Mouse (Mus musculus) inflammation-experienced regulatory T-cells, adult 6 months (primary cell): ENCODE results near the gene Ldlrad2. TPM values are rescaled to one million over a fixed set of nuclear protein-coding genes. Genes with fewer than 3 reads are reported as not detected.
"Not testable (repeated sequence)": the region's sequence is repeated elsewhere in the genome, so short reads cannot be mapped to it uniquely, and the experiment has no call there.

Source experiments
- ATAC-seq: one replicate; pipeline ENCODE4 v1.8.0; 2017
- polyA plus RNA-seq, 3 experiments: library from polyadenylated mRNA; unstranded; fragments of 100-300 nt; shearing (Covaris generic); gene quantifications; one replicate each; pipeline ENCODE4 v1.2.1; 2017

Ldlrad2 gene
- not detected for polyA plus RNA-seq

DNA sequence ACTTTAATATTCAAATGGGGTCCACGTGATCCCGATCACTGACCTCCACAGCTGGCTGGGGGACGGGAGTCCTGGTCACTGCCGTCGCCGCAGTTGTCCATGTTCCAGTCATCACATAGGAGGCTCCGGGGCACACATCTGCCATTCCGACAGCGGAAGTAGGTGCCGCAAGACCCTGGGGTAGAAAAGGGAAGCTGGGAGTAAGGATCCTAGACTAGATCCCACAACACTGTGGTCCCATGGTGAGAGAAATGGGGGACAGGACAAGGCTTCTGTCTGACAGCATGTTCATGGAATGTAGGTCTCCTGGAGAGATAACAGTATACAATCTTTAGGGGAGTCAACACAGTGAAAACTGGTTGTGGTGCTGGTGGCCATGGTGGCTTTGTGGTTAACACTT is at the start of gene Ldlrad2:
Gene Ldlrad2, minus strand, starts transcription at position 101 of the 400 bp plus-strand sequence.
- no peak for ATAC-seq

DNA sequence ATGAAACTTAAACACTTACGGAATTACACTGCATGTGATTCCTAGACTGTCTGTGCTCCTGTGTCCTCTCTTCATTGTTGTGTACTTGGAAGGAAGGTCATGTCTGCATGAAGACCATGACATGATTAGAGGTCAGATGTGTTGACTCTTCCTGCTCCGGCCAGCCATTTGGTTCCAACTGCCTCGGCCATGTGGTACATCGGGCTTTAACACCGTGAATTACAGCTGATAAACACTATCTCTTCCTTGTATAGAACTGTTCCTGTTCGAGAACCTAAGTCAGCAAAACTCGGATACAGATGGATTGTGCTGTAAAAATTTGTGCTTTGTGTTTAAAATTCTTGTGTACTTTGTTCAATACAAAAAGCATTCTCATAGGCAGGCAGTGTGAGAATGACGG is 48.5 kb upstream of the Ldlrad2 start:
- ATAC-seq: no peak

DNA sequence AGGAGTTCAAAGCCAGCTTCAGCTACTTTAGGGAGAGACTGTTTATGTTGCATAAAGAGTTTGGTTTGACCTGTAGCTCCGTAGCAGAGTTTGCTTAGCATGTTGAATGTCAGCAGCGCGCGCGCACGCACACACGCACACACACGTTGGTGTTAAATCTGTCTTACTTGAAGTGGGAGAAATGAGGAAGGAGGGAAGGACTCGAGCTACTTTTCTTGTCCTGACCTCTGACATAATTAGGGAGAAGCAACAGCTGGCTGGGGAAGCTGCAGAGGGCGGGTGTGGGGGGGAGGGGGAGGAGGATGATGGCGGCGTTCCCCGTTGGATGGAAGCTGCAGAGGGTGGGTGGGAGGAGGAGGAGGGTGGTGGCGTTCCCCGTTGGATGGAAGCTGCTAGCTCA is 35.9 kb upstream of the Ldlrad2 start:
- ATAC-seq: no peak

DNA sequence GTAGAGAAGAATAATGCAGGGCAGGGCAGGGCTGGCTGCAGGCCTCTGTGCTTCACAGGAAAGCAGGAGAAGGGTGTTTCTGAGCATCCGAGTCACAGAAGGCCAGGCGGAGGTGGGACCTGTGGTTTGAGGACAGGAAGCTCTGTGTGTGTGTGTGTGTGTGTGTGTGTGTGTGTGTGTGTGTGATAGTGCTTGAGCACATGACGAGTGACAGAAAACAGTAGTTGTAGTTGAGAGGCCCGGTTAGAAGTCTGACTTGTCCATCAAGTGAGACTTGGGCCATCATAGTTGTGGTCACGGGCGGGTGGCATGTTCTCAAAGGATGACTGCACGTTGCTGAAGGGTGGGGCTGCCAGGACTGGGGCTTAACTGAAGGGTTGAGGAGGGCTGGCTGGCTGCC is 35.3 kb upstream of the Ldlrad2 start:
- peak; percentile 85 for ATAC-seq

DNA sequence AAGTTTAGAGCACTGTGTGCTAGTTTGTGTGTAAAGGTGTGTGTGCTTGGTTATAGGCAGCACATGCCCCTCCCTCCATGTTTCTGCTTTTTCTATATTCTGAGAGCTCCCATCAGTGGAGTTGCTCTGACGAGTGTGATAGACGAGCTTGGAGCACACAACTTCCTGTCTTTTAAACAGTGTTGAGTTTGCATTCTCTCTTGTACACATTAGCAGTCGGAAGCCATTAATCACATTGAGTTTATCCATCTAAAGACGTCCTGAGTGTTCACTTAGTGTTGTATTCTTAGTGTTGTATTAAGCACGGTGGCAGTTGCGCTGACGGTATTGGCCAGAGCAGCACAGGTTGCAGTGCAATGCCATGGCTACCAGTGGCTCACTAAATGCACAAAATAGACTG is 34.9 kb upstream of the Ldlrad2 start:
- ATAC-seq: peak; percentile 40

DNA sequence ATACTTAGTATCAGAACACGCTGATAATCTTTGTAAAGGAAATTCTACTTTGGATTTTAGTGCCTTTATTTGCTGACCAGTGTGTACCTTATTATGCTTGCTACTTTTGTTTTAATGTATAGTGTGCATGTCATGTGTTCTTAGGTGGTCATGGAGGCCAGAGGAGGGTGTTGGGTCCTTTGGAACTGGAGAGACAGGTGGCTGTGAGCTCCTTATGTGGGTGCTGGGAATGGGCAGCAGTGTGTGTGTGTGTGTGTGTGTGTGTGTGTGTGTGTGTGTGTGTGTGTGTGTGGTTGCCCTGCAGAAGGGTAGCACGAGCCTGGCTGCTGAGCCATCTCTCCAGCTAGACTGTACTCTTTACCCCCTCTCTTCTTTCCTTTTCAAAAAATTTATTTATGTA is 32.7 kb upstream of the Ldlrad2 start:
- ATAC-seq: no peak

DNA sequence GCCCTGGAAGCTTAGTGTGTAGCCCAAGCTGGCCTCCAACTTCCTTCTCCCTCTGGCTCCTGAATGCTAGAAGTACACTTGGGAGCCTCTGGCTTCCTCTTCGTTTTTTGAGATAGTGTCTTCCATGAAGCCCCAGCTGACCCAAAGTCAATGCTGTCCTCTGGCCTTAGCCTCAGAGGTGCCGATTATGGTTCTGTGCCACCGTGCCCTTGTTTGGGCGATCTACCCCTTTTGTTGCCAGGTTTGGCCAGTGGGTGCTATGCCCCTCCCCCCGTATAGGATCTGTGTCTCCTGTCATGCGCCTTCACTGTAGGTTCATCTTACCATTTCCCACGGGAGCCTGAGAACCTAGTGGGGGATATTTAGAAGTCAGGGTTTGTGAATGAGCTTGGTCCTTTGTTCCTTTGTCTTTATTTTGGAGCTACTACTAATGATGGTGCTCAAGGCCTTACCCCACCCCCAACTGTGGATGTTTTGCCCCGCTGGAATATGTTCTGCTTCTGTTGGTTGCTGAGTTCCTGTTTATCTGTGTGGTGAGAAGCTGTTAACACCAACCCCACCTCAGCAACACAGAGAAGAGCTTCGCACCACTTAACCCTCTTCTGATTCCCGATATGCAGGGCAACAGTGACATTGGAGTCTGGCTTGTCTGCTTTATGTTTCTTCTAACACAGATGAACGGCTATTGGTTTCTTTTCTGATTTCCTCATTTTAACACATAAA is 29.2 kb upstream of the Ldlrad2 start:
- no peak for ATAC-seq

DNA sequence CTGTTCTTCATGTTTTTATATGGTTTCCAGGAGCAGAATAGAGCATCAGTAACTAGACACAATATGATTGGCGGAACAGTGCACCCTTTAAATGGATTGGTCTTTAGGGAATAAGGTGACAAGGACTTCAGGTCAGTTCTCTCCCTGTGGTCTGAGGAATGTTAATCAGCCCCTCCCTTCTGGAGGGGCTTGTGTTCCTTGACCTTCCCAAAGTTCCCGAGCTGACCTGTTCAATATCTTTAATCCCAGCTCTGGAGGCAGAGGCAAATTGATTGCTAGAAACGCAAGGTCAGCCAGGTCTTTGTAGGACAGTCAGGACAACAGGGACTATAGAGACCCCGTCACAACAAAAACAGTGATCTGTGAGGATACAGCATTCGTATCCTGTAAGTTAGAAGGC is 24.2 kb upstream of the Ldlrad2 start:
- ATAC-seq: no peak

DNA sequence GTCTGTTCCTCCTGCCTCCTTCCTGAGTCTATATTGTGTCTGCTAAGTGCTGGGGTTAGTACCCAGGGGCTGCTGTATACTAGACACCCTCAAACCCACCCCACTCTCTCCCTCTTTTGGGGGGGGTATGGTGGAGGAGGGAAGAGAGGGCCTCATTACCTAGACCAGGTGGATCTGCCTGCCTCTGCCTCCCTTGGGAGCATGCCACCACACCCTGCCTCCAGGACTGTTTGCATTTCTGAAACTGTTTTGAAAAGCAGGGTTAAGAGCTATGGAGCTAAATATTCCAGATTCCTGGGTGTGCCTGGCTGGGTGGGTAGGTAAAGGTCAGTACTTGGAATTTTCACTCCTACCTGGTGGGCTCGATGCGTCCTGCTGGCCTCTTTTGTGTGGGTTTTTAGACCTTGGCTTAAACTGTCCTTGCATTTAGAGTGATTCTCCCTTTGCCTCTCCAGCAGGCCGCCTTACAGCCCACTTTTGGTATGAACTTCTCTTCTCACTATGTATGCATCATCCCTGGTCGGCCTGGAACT is 22.8 kb upstream of the Ldlrad2 start:
- no peak for ATAC-seq

DNA sequence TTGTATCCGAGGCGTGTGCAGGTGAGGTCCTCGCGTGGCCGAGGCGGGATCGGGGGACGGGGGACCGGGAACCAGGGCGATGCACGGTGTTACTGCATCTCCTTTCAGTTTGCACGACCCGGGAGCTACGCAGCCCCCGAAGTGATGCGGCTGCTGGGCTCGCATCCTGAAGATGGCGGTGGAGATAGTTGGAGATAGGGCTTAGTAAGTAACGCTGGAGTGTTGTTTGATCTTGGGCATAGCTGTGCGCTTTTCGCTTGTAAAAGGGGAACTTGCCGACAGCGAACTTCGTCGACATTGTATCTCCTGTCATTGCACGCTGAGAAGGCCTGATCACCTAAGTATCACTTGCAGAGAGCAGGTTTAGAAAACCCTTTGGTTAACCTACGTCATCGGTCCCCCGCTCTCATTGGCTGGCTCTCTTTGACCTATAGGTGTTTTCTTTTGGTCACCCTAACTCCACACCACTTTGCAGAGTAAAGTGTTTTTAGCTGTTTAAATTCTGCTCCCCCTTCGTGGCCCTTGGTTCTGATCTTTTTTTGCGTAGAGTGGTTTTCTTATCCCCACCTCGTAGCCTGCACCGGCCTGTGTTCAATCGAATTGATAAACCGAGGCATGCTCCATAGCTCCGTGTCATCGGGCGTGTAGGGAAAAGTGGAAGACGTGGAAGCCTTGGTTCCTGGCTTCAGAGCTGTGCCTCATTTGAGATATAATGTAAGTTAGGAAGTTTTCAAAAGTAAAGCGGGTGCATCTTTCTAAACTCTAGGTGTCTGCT is 20.3 kb upstream of the Ldlrad2 start:
- ATAC-seq: peak; percentile 36

DNA sequence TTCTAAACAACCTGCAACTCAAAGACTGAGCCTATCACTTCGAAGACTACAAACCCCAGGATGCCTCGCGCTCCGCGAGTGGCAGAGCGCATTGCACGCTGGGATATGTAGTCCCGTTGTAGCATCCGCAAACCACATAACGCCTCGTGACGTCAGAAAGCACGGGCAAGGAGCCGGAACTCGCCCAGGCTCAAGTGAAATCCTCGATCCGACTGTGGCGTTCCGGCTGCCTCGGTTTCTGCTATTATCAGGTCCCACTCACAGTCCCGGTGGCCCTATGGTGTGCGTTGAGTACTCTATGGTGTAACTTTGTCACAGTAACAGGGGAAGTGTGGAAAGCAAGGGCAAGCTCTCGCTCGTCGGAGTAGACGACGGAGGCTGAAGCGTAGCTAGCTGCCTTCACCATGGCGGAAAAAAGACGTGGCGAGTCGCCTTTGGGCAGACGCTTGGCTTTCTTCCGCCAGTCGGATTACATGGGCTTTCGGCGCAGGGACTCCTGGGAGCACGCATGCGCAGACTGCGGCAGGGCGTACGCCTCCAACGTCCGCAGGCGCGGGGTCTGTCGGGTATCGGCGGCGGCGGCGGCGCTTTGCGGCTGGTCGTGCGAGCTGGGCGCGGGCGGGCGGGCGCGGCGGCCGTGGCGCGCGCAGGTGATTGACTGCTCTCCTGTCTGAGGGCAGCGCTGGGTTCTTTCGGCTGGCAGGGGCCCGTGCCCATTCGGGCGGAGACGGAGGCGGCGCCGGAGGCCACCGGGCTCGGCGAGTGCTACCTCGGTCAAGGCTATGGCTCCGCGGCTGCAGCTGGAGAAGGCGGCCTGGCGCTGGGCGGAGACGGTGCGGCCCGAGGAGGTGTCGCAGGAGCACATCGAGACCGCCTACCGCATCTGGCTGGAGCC is 19.5 kb upstream of the Ldlrad2 start, which contains the start of gene Usp48:
Gene Usp48, plus strand, starts transcription at position 155 of the 895 bp plus-strand sequence.
- ATAC-seq: peak; percentile 89

DNA sequence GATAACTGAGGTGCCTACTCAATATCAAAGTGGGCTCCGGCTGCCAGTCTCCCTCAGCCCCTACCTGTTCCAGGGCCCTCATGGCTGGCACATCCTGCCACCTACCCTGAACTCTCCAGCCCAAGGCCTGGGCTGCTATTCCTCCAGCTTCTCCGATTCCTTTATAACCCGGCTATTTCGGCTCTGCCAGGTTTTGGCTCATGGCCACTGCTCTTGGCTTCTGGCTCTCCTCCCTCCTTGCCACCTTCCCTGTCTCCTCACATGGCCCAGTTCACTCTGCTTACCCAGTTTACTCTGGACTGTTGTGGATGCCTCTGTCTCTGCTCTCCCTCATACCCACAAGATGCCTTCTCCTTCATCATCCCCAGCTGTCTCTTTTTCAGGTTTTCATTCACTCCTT is 16.6 kb upstream of the Ldlrad2 start:
- no peak for ATAC-seq

DNA sequence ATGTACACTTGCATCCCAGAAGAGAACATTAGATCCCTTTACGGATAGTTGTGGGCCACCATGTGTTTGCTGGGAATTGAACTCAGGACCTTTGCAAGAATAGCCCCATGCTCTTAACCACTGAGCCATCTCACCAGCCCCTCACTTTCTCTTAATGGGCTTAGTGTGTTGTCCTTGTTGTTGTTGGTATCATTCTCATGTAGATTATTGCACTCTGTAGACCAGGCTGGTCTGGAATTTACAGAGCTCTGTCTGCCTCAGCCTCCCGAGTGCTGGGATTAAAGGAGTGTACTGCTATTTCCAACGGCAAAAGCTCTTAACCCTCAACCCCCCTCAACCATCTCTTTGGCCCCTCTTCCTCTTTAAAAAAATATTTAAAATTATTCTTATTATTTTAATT is 15.2 kb upstream of the Ldlrad2 start:
- ATAC-seq: no peak

DNA sequence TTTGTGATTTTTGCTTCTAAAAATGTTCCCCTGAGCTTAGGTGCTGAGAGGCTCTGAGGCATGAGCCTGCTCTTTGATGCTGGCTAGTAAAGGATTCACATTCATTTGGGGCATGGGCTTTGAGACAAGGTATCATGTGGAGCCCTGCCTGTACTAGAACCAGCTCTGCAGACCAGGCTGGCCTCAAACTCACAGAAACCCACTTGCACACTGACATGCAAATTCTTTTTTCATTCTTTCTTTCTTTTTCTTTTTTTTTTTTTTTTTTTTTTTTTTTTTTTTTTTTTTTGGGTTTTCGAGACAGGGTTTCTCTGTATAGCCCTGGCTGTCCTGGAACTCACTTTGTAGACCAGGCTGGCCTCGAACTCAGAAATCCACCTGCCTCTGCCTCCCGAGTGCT is 14.7 kb upstream of the Ldlrad2 start:
- ATAC-seq: not testable (repeated sequence)

DNA sequence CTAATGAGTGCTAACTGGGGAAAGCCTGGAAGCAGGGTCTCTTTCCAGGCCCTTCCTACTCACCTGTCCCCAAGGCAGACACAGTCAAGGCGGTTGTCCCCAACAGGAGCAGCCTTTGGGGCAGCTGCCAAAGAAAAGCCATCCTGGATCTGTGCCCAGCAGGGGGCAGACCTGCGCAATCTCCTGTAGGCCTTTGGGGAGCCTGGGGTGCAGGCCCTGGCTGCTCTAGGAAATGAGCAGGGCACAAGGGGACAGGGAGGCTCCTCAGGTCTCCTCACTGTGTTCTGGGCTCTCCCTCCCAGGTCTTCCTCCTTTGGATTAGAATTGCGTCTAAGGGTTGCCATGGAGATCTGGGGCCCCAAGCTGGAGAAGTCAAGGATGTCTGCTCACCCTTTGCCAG is 7.4 kb upstream of the Ldlrad2 start:
- ATAC-seq: no peak

DNA sequence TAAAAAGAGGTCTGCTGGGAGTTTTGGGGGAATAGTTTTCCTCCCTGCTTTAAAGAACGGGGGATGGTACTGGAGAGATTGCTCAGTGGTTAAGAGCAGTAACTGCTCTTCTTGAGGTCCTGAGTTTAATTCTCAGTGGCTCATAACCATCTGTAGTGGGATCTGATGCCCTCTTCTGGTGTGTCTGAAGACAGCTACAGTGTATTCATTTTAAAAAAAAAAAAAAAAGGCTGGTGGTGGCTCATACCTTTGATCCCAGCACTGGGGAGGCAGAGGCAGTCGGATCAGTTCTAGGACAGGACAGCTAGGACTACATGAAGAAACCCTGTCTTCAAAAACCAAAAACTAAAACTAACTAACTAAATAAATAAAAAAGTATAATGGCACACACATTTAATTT is 5.9 kb upstream of the Ldlrad2 start:
- ATAC-seq: no peak

DNA sequence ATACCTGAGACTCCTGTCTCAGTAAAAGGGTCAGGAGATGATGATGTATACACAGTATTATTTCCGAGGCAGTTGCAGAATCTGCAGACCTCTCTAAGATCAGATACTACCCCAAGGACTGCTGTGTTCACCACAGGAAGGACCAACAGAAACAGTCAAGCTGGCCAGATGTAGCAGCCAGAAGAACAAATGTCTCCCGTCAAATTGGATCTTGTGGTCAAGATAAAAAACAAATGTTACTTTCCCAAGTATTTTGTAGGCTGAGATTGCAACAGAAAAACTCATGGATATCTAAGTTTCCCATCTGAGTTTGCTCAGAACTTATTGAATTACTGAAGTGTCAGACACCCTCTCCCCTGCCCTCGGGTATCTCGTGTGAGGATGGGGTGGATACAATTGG is 5.4 kb upstream of the Ldlrad2 start:
- no peak for ATAC-seq

DNA sequence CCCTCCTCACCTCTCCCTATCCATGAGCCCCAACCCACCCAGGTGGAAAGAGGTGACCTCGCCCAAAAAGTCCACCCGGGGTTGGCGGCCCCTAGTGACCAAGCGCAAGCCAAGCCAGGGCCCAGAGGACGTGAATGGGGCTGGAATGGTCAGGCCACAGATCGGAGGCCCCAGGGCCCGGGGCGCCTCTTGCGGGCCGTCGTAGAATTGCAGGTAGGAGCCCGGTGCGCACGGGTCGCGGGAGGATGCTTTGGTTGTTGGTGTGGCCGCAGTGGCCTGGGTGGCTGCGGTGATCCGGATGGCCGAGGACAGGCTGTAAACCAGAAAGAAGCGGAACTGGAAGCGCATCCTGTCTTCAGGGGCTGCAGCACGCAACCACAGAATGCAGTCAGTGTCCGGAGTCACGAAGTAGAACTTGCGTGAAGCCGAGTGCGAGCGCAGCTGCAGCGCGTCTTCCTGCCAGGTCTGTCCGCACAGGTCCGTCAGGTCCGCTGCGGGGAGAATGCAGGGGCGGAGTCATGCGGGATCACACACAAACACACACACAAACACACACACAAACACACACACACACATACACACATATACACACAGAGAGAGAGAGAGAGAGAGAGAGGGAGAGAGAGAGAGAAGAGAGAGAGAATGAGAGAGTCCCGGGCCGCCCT is 3.9 kb upstream of the Ldlrad2 start:
- ATAC-seq: no peak

DNA sequence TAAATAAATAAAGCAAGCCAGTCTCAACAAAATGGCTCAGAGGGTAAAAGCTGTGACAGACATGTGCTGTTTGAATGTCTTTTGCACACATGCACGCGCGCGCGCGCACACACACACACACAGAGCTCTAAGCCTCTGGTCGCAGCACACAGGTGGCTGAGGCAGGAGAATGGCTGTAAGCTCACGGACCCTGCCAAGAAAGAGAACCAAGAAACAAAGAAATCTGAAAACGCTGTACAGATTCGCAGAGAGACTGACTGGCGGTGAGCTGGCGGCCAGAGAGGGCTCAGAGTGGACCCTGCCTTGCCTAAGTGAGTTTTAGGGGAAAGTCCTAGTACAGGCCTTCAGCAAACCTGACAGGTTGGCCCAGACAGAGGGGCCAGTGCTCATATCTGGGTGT is 3.1 kb upstream of the Ldlrad2 start:
- ATAC-seq: no peak

DNA sequence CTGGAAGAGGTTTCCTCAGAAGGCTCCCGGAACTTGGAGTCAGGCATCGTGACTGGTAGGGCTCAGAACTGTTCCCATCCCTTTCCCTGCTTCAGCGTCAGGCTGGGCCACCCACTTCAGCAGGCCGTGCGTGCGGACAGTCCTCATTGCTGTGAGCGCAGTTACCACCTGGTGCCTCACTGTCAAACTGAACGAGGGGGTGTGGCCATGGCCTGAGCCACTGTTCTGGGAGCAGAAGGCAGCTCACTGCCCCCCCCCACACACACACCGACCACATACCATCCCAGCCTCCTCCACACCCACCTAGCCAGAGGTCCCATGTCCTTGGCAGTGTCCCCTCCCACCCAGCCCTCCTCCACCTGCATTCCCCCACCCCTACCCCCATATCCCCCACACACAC is 4.5 kb downstream of the Ldlrad2 start:
- ATAC-seq: no peak

DNA sequence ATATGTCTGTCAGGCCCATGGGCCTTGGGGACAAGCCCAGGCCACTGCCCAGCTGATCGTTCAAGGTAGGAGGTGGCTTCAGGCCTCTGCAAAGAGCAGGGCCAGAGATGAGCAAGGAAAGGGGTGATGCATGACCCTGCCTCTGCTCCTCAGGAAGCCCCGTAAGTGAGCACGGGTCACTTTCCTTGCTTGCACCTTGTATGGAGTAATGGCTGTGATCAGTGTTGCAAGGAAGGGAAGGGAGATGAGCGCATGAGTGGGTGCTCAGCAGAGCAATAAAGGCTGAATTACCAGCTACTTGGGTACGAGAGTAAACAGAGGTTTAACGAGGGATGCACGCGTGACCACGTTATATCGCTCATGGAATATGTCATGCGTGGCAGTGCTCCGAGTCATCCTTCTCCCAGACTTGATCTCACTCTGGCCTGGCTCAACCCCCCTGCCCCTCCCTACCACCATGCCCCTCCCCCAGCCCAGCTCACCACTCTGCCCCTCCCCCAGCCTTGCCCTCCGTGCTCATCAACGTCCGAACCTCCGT is 17.6 kb downstream of the Ldlrad2 start:
- no peak for ATAC-seq

DNA sequence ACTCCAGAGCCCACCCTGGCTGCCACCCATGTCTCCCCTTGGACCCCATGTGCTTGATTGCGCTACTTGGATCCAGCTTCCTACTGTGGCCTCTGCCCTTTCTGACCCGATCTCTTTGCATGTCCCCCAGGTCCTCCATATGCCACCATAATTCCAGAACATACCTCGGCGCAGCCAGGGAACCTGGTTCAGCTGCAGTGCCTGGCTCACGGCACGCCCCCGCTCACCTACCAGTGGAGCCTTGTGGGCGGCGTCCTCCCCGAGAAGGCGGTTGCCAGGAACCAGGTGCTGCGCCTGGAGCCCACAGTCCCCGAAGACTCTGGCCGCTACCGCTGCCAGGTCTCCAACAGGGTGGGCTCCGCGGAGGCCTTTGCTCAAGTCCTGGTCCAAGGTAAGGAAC is 20.9 kb downstream of the Ldlrad2 start:
- ATAC-seq: no peak
